Mouse (Mus musculus): Measurements from ENCODE around the gene Hexb. TPM values are rescaled to one million over a fixed set of nuclear protein-coding genes. Genes with fewer than 3 reads are reported as not detected.

Hexb gene
- polyA plus RNA-seq, 1 experiment from 2014 or later, result 20.5 TPM

- Histone ChIP-seq H3K27me3 (ENCODE audit: poor library complexity, severe bottlenecking) (no peaks in the 10 kb centered on the region), H3K36me3 (replicated peaks) (no peaks in the 10 kb centered on the region), H3K27ac (no peak overlapping the region; the same call in 1 of the 2 replicates), H3K4me1 (peaks cover 23% of the 10 kb centered on the region), H3K4me3 (no peak overlapping the region), H3K9me3 (no peaks in the 10 kb centered on the region)
- DNase-seq (ENCODE audit: extremely low spot score, low spot score), result peak; percentile 20
- 24% methylated on average over 4 of the region's 4 CpGs for WGBS
Measured at GRCm38 (mm10) chr13:97215563-97215962, 17.4 kb upstream of the Hexb start.

- H3K27ac ChIP-seq, result peak overlapping the region; percentile 81
- 65% methylated on average over 3 of the region's 3 CpGs for WGBS
- no peak for DNase-seq (ENCODE audit: extremely low spot score, low spot score)
Measured at GRCm38 (mm10) chr13:97214583-97215268, 16.6 kb upstream of the Hexb start.

GRCm38 (mm10) chr13:97208500-97209010, 10.4 kb upstream of the Hexb start:
- H3K9me3 ChIP-seq, result peaks cover 5% of the 10 kb centered on the region; the same call in 1 of the 2 replicates
- H3K27ac ChIP-seq, result no peak overlapping the region
- DNase-seq (ENCODE audit: extremely low spot score, low spot score), result no peak
- 81% methylated on average over 3 of the region's 3 CpGs for WGBS
- H3K36me3 ChIP-seq (replicated peaks), result no peaks in the 10 kb centered on the region
- H3K27me3 ChIP-seq (ENCODE audit: poor library complexity, severe bottlenecking), result no peaks in the 10 kb centered on the region
- H3K4me1 ChIP-seq, result peaks cover 12% of the 10 kb centered on the region
- no peak overlapping the region for H3K4me3 ChIP-seq

More at GRCm38 (mm10) chr13:97214583-97215268, 16.6 kb upstream of the Hexb start:
- no peaks in the 10 kb centered on the region for H3K27me3 ChIP-seq (ENCODE audit: poor library complexity, severe bottlenecking)
- H3K4me1 ChIP-seq, result peaks cover 23% of the 10 kb centered on the region
- peaks cover 5% of the 10 kb centered on the region; the same call in 1 of the 2 replicates for H3K9me3 ChIP-seq
- no peak overlapping the region for H3K4me3 ChIP-seq
- no peaks in the 10 kb centered on the region for H3K36me3 ChIP-seq (replicated peaks)

- Histone ChIP-seq H3K4me1 (peaks cover 12% of the 10 kb centered on the region), H3K27ac (no peak overlapping the region), H3K27me3 (ENCODE audit: poor library complexity, severe bottlenecking) (no peaks in the 10 kb centered on the region), H3K36me3 (replicated peaks) (no peaks in the 10 kb centered on the region), H3K9me3 (peaks cover 5% of the 10 kb centered on the region; the same call in 1 of the 2 replicates), H3K4me3 (no peak overlapping the region)
- DNase-seq (ENCODE audit: extremely low spot score, low spot score), result no peak
- WGBS, result 64% methylated on average over 7 of the region's 7 CpGs
Measured at GRCm38 (mm10) chr13:97208112-97208478, 9.9 kb upstream of the Hexb start.

- Histone ChIP-seq H3K27me3 (ENCODE audit: poor library complexity, severe bottlenecking) (no peaks in the 10 kb centered on the region), H3K27ac (no peak overlapping the region), H3K4me3 (no peak overlapping the region), H3K4me1 (peaks cover 12% of the 10 kb centered on the region), H3K36me3 (replicated peaks) (no peaks in the 10 kb centered on the region), H3K9me3 (peaks cover 5% of the 10 kb centered on the region; the same call in 1 of the 2 replicates)
- 86% methylated on average over 7 of the region's 7 CpGs for WGBS
- no peak for DNase-seq (ENCODE audit: extremely low spot score, low spot score)
Measured at GRCm38 (mm10) chr13:97207472-97208111, 9.4 kb upstream of the Hexb start.

GRCm38 (mm10) chr13:97206046-97206445, 7.9 kb upstream of the Hexb start:
- no peak for DNase-seq (ENCODE audit: extremely low spot score, low spot score)
- Histone ChIP-seq H3K4me1 (peaks cover 10% of the 10 kb centered on the region), H3K4me3 (no peak overlapping the region), H3K27me3 (ENCODE audit: poor library complexity, severe bottlenecking) (no peaks in the 10 kb centered on the region), H3K36me3 (replicated peaks) (no peaks in the 10 kb centered on the region), H3K27ac (no peak overlapping the region), H3K9me3 (peaks cover 5% of the 10 kb centered on the region; the same call in 1 of the 2 replicates)
- WGBS, result 88% methylated on average over 2 of the region's 2 CpGs

- 19% methylated on average over 18 of the region's 18 CpGs for WGBS
- Histone ChIP-seq H3K36me3 (replicated peaks) (no peaks in the 10 kb centered on the region), H3K9me3 (peaks cover 2% of the 10 kb centered on the region; the same call in 1 of the 2 replicates), H3K4me3 (peak overlapping the region; percentile 51), H3K4me1 (peaks cover 10% of the 10 kb centered on the region), H3K27me3 (ENCODE audit: poor library complexity, severe bottlenecking) (no peaks in the 10 kb centered on the region), H3K27ac (peak overlapping the region; percentile 68)
- peak; percentile 69 for DNase-seq (ENCODE audit: extremely low spot score, low spot score)
Measured at GRCm38 (mm10) chr13:97205052-97205701, 7.0 kb upstream of the Hexb start.

- Histone ChIP-seq H3K27me3 (ENCODE audit: poor library complexity, severe bottlenecking) (peaks cover 7% of the 10 kb centered on the region), H3K4me1 (peaks cover 28% of the 10 kb centered on the region), H3K9me3 (no peaks in the 10 kb centered on the region), H3K4me3 (no peak overlapping the region), H3K36me3 (replicated peaks) (no peaks in the 10 kb centered on the region), H3K27ac (no peak overlapping the region)
- DNase-seq (ENCODE audit: extremely low spot score, low spot score), result no peak
- 84% methylated on average over 4 of the region's 4 CpGs for WGBS
Measured at GRCm38 (mm10) chr13:97201896-97202295, 3.7 kb upstream of the Hexb start.

GRCm38 (mm10) chr13:97201076-97201475, 2.9 kb upstream of the Hexb start:
- H3K4me1 ChIP-seq, result peaks cover 36% of the 10 kb centered on the region
- no peaks in the 10 kb centered on the region for H3K36me3 ChIP-seq (replicated peaks)
- no peak overlapping the region for H3K4me3 ChIP-seq
- peaks cover 12% of the 10 kb centered on the region for H3K27me3 ChIP-seq (ENCODE audit: poor library complexity, severe bottlenecking)
- no peak for DNase-seq (ENCODE audit: extremely low spot score, low spot score)
- no peaks in the 10 kb centered on the region for H3K9me3 ChIP-seq
- H3K27ac ChIP-seq, result no peak overlapping the region
- 80% methylated on average over 7 of the region's 7 CpGs for WGBS

- H3K36me3 ChIP-seq (replicated peaks), result no peaks in the 10 kb centered on the region
- peaks cover 12% of the 10 kb centered on the region for H3K27me3 ChIP-seq (ENCODE audit: poor library complexity, severe bottlenecking)
- H3K27ac ChIP-seq, result no peak overlapping the region
- DNase-seq (ENCODE audit: extremely low spot score, low spot score), result no peak
- H3K9me3 ChIP-seq, result no peaks in the 10 kb centered on the region
- no peak overlapping the region for H3K4me3 ChIP-seq
- peaks cover 26% of the 10 kb centered on the region for H3K4me1 ChIP-seq
- 88% methylated on average over 2 of the region's 2 CpGs for WGBS
Measured at GRCm38 (mm10) chr13:97199123-97199522, 966 bp upstream of the Hexb start.

GRCm38 (mm10) chr13:97196925-97197218, 1.3 kb downstream of the Hexb start:
- Histone ChIP-seq H3K4me1 (peaks cover 26% of the 10 kb centered on the region), H3K27me3 (ENCODE audit: poor library complexity, severe bottlenecking) (peaks cover 12% of the 10 kb centered on the region), H3K4me3 (no peak overlapping the region), H3K27ac (no peak overlapping the region), H3K9me3 (no peaks in the 10 kb centered on the region), H3K36me3 (replicated peaks) (no peaks in the 10 kb centered on the region)
- no peak for DNase-seq (ENCODE audit: extremely low spot score, low spot score)
- 87% methylated on average over 2 of the region's 2 CpGs for WGBS

- H3K27me3 ChIP-seq (ENCODE audit: poor library complexity, severe bottlenecking), result peaks cover 12% of the 10 kb centered on the region
- H3K27ac ChIP-seq, result no peak overlapping the region
- peaks cover 26% of the 10 kb centered on the region for H3K4me1 ChIP-seq
- DNase-seq (ENCODE audit: extremely low spot score, low spot score), result no peak
- no peaks in the 10 kb centered on the region for H3K36me3 ChIP-seq (replicated peaks)
- 63% methylated on average over 12 of the region's 12 CpGs for WGBS
- no peak overlapping the region for H3K4me3 ChIP-seq
- no peaks in the 10 kb centered on the region for H3K9me3 ChIP-seq
Measured at GRCm38 (mm10) chr13:97196186-97196924, 1.8 kb downstream of the Hexb start.

Data from forebrain, embryonic 10.5 days (tissue).